In the genomic region with DNA sequence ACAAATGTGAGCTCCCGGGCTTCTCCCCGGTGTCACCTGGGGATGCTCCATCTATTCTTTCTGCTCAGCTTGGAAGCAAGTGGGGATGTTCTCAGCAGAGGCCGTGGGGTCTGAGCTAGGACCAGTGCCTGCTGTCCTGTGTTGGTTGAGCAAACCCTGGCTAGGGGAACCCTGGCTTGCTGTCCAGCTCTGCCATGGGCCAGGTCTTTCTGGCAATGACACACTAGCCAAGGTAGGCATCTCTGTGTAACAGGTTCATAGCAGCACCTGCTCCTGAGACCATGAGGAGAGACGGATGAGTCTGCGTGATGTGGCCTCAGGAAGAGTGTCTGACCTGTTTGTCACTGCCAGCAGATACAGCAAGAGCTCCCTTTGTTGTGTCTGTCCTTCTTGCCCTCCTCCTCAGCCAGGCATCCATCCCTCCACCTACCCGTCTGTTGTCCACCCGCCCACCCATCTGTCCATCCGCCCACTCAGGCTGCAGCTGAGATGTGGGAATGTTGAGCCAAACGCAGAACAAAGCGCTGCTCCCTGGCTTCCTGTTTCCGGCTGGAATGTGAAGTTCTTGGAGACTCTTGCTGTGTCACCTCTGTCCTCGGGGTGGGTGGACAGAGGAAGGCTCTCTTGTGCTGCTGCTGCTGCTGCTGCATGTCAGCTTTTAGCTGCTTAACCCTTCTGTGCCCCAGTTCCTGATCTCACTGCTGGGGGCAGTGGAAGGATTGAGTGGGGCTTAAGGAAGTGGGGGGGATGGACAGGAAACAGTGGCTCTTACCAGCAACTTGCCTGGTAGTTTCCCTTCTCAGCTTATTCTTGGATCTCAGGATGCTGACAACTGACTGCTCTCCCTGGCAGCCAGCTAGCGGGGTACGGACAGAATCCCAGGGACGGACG, we compare ENCODE assay signal across 8 mouse cellular contexts.
DNase-seq lines count a peak whose midpoint lies in the region; ATAC-seq lines count a peak whose summit lies in the region.

No protein-coding gene starts in this region.

- H3K4me3 ChIP-seq in forebrain, embryonic 13.5 days: no peak overlapping the region
- H3K4me3 ChIP-seq in intestine, embryonic 16.5 days (ENCODE audit: low read length): peak overlapping the region; percentile 13; the same call in 1 of the 2 replicates

- peak overlapping the region; percentile 68 for H3K27ac ChIP-seq in forebrain, embryonic 13.5 days
- H3K27ac ChIP-seq in intestine, embryonic 16.5 days (ENCODE audit: low read length): peak overlapping the region; percentile 87

- H3K9me3 ChIP-seq in forebrain, embryonic 13.5 days (replicated peaks): no peaks in the 10 kb centered on the region
- H3K9me3 ChIP-seq in intestine, embryonic 16.5 days (ENCODE audit: control insufficient read depth, low read length): no peaks in the 10 kb centered on the region

- H3K36me3 ChIP-seq in forebrain, embryonic 13.5 days (ENCODE audit: poor library complexity, severe bottlenecking): no peaks in the 10 kb centered on the region
- H3K36me3 ChIP-seq in intestine, embryonic 16.5 days (ENCODE audit: control insufficient read depth, insufficient read depth, low read length): no peaks in the 10 kb centered on the region

- no peaks in the 10 kb centered on the region for H3K27me3 ChIP-seq in forebrain, embryonic 13.5 days
- H3K27me3 ChIP-seq in intestine, embryonic 16.5 days (replicated peaks; ENCODE audit: control insufficient read depth, insufficient read depth, low read length): no peaks in the 10 kb centered on the region

- peak; percentile 36 to 43 for DNase-seq in frontal cortex, postnatal 36 days (ENCODE audit: low spot score in 2 of 2)
- DNase-seq in frontal cortex, postnatal 10 days (ENCODE audit: low spot score in 2 of 2): no peak
- peak; percentile 49 for DNase-seq in R1 (ENCODE audit: low read depth, low spot score)
- DNase-seq in lung, postnatal 36 days: peak; percentile 64
- peak; percentile 59 for DNase-seq in thymus, postnatal 14 days
- no peak for DNase-seq in layer of hippocampus, postnatal 36 days

- H3K4me2 ChIP-seq in forebrain, embryonic 13.5 days: peak overlapping the region; percentile 30; the same call in 1 of the 2 replicates
- peak overlapping the region; percentile 40 for H3K4me2 ChIP-seq in intestine, embryonic 16.5 days (ENCODE audit: low read depth, low read length)

- WGBS in forebrain, embryonic 13.5 days: 56% methylated on average over 16 of the region's 16 CpGs
- 49% methylated on average over 16 of the region's 16 CpGs for WGBS in intestine, embryonic 16.5 days

- H3K9ac ChIP-seq in forebrain, embryonic 13.5 days: peak overlapping the region; percentile 36
- H3K9ac ChIP-seq in intestine, embryonic 16.5 days (ENCODE audit: low read depth, low read length): peak overlapping the region; percentile 63

- peaks cover 76% of the 10 kb centered on the region for H3K4me1 ChIP-seq in forebrain, embryonic 13.5 days
- H3K4me1 ChIP-seq in intestine, embryonic 16.5 days (ENCODE audit: control insufficient read depth, insufficient read depth, low read length): peaks cover 86% of the 10 kb centered on the region

- no peak for ATAC-seq in forebrain, embryonic 13.5 days
- no peak for ATAC-seq in intestine, embryonic 16.5 days

Comparison
In these comparisons a context has a peak if more than half of its experiments do, and no peak if none do; other contexts are left out.
1. DNase-seq: peak in frontal cortex, postnatal 36 days (2 of 2), R1 (single experiment), lung, postnatal 36 days (single experiment) and thymus, postnatal 14 days (single experiment); none in frontal cortex, postnatal 10 days (0 of 2) and layer of hippocampus, postnatal 36 days (0 of 2).